Mouse (Mus musculus) CH12.LX (cell line): ENCODE measurements at regions not wholly inside any gene's neighbourhood (a gene's known extent, or its start where the extent isn't known, plus 50 kb on each side); places are given as distances from the start of the nearest gene placed in this dataset.

Experiments used
- DNase-seq: peaks from one replicate; pipeline ENCODE4 v3.0.0-alpha.2; 2013; ENCODE audit errors: extremely low read depth
- H3K27ac ChIP-seq: 2 replicates; pipeline ENCODE4 v1.5.1; 2012; ENCODE audit warnings: low read depth, mild to moderate bottlenecking, control low read depth, moderate library complexity; ENCODE audit not compliant: insufficient read depth
- H3K27me3 ChIP-seq: replicated peaks from 2 replicates; pipeline ENCODE3; 2012; ENCODE audit warnings: inconsistent platforms
- H3K36me3 ChIP-seq, 2 experiments: replicated peaks in 1 of 2; 2 replicates each; pipeline versions ENCODE3 to v1.6.1; 2012; ENCODE audit warnings: inconsistent platforms in 1 of 2, low read length in 1 of 2, mild to moderate bottlenecking in 1 of 2, mixed read lengths in 1 of 2, moderate library complexity in 1 of 2; ENCODE audit not compliant: control insufficient read depth in 1 of 2, insufficient read depth in 1 of 2
- H3K4me1 ChIP-seq, 2 experiments: 2 replicates each; pipeline ENCODE4 v1.6.1; 2012; ENCODE audit warnings: inconsistent platforms in 1 of 2, moderate library complexity in 1 of 2; ENCODE audit not compliant: insufficient read depth in 2 of 2, control insufficient read depth in 1 of 2
- H3K4me2 ChIP-seq: 2 replicates; pipeline ENCODE4 v1.6.1; 2012; ENCODE audit warnings: low read depth, mild to moderate bottlenecking, control low read depth; ENCODE audit not compliant: poor library complexity, insufficient read depth, severe bottlenecking
- H3K4me3 ChIP-seq, 3 experiments: fragments of 150-350 bp in 1 of 3; sonication (generic) in 1 of 3; replicated peaks in 1 of 3; 2 replicates each; pipeline versions ENCODE3 to v1.5.1; 2011 to 2012; ENCODE audit warnings: low read depth in 2 of 3, low read length in 2 of 3, mild to moderate bottlenecking in 2 of 3, moderate library complexity in 2 of 3, control low read depth in 1 of 3, improper control_type of control experiment in 1 of 3, inconsistent platforms in 1 of 3, mixed read lengths in 1 of 3; ENCODE audit not compliant: poor library complexity in 1 of 3
- H3K79me2 ChIP-seq: replicated peaks from 2 replicates; pipeline ENCODE4 v1.6.1; 2012; ENCODE audit warnings: mild to moderate bottlenecking, moderate library complexity; ENCODE audit not compliant: control insufficient read depth, poor library complexity, insufficient read depth, severe bottlenecking; ENCODE audit errors: extremely low read depth
- H3K9ac ChIP-seq: 2 replicates; pipeline ENCODE4 v1.6.1; 2012; ENCODE audit warnings: low read depth, mild to moderate bottlenecking, control low read depth, moderate library complexity; ENCODE audit not compliant: insufficient read depth
- H3K9me3 ChIP-seq: replicated peaks from 2 replicates; pipeline ENCODE3; 2012; ENCODE audit warnings: low read length, inconsistent platforms, mixed read lengths
- CHD1 ChIP-seq: IDR thresholded peaks from 2 replicates; pipeline ENCODE4 v1.6.1; 2012; ENCODE audit warnings: low read depth, low read length, improper control_type of control experiment, inconsistent platforms
- CHD2 ChIP-seq: IDR thresholded peaks from 2 replicates; pipeline ENCODE4 v1.6.1; 2011; ENCODE audit warnings: low read length, improper control_type of control experiment
- CTCF ChIP-seq, 2 experiments: IDR thresholded peaks in 1 of 2; conservative IDR thresholded peaks in 1 of 2; 2 replicates each; pipeline ENCODE4 v1.5.1; 2011 to 2012; ENCODE audit warnings: low read depth in 2 of 2, low read length in 2 of 2, improper control_type of control experiment in 1 of 2, inconsistent platforms in 1 of 2, mild to moderate bottlenecking in 1 of 2, moderate library complexity in 1 of 2
- ETS1 ChIP-seq: conservative IDR thresholded peaks from 2 replicates; pipeline ENCODE4 v1.6.1; 2012; ENCODE audit warnings: low read depth, mild to moderate bottlenecking, inconsistent platforms, low read length, improper control_type of control experiment, moderate library complexity
- GABPA ChIP-seq: IDR thresholded peaks from 2 replicates; pipeline ENCODE4 v1.6.1; 2012; ENCODE audit warnings: low read depth, low read length, improper control_type of control experiment, inconsistent platforms; ENCODE audit not compliant: insufficient replicate concordance
- JUN ChIP-seq: IDR thresholded peaks from 2 replicates; pipeline ENCODE4 v1.6.1; 2011; ENCODE audit warnings: low read depth, mild to moderate bottlenecking, low read length, improper control_type of control experiment, moderate library complexity; ENCODE audit not compliant: insufficient read depth
- JUND ChIP-seq: conservative IDR thresholded peaks from 2 replicates; pipeline ENCODE4 v1.6.1; 2011; ENCODE audit warnings: low read depth, low read length, improper control_type of control experiment
- MAZ ChIP-seq: IDR thresholded peaks from 2 replicates; pipeline ENCODE4 v1.6.1; 2012; ENCODE audit warnings: low read depth, mild to moderate bottlenecking, inconsistent platforms, low read length, improper control_type of control experiment, moderate library complexity
- MEF2A ChIP-seq: IDR thresholded peaks from 2 replicates; pipeline ENCODE4 v1.6.1; 2014; ENCODE audit warnings: low read depth, mild to moderate bottlenecking, inconsistent platforms, low read length, improper control_type of control experiment, borderline replicate concordance
- PAX5 ChIP-seq: IDR thresholded peaks from 2 replicates; pipeline ENCODE4 v1.6.1; 2012; ENCODE audit warnings: low read length, inconsistent platforms, mixed read lengths
- POLR2A ChIP-seq: IDR thresholded peaks from 2 replicates; pipeline ENCODE4 v1.6.1; 2011; ENCODE audit warnings: low read depth, mild to moderate bottlenecking, improper control_type of control experiment, low read length
- POLR2AphosphoS2 ChIP-seq: IDR thresholded peaks from 2 replicates; pipeline ENCODE4 v1.6.1; 2011; ENCODE audit warnings: low read depth, low read length, improper control_type of control experiment
- RAD21 ChIP-seq: IDR thresholded peaks from 2 replicates; pipeline ENCODE4 v1.6.1; 2011; ENCODE audit warnings: low read depth, mild to moderate bottlenecking, low read length, improper control_type of control experiment, moderate library complexity
- SIN3A ChIP-seq: IDR thresholded peaks from 2 replicates; pipeline ENCODE4 v1.6.1; 2012; ENCODE audit warnings: low read length, improper control_type of control experiment, inconsistent platforms
- TBP ChIP-seq: conservative IDR thresholded peaks from 2 replicates; pipeline ENCODE4 v1.6.1; 2011; ENCODE audit warnings: low read depth, low read length, improper control_type of control experiment
- TCF12 ChIP-seq: IDR thresholded peaks from 2 replicates; pipeline ENCODE4 v1.6.1; 2014; ENCODE audit warnings: low read depth, mild to moderate bottlenecking, inconsistent platforms, low read length, improper control_type of control experiment
- UBTF ChIP-seq: IDR thresholded peaks from 2 replicates; pipeline ENCODE4 v1.6.1; 2012; ENCODE audit warnings: low read depth, mild to moderate bottlenecking, inconsistent platforms, low read length, improper control_type of control experiment, moderate library complexity
- USF1 ChIP-seq: IDR thresholded peaks from 2 replicates; pipeline ENCODE4 v1.6.1; 2014; ENCODE audit warnings: low read depth, mild to moderate bottlenecking, inconsistent platforms, low read length, improper control_type of control experiment
- USF2 ChIP-seq: conservative IDR thresholded peaks from 2 replicates; pipeline ENCODE4 v1.6.1; 2011; ENCODE audit warnings: low read depth, low read length, improper control_type of control experiment
- ZC3H11A ChIP-seq: IDR thresholded peaks from 2 replicates; pipeline ENCODE4 v1.6.1; 2012; ENCODE audit warnings: low read depth, mild to moderate bottlenecking, inconsistent platforms, low read length, improper control_type of control experiment
- ZMIZ1 ChIP-seq: IDR thresholded peaks from 2 replicates; pipeline ENCODE4 v1.6.1; 2012; ENCODE audit warnings: low read depth, mild to moderate bottlenecking, inconsistent platforms, low read length, improper control_type of control experiment
- ZNF384 ChIP-seq: IDR thresholded peaks from 2 replicates; pipeline ENCODE4 v1.6.1; 2012; ENCODE audit warnings: low read depth, low read length, improper control_type of control experiment, inconsistent platforms
- dilution Hi-C: fragments of 300-500 bp; cut with MboI; formaldehyde crosslinking; loops from 2 replicates; pipeline ENCODE4 v1.14.3; 2020; ENCODE audit warnings: low sequenced_read_pairs; ENCODE audit not compliant: extremely low pct_unique_long_range_greater_than_20kb, extremely low pct_ligation_motif_present
- in situ Hi-C: fragments of 300-500 bp; cut with MboI; formaldehyde crosslinking; loops from 3 replicates; pipeline ENCODE4 v1.14.3; 2019; ENCODE audit warnings: low sequenced_read_pairs, low pct_ligation_motif_present, low pct_unique_long_range_greater_than_20kb, mixed read lengths

- no peak for TF ChIP-seq SIN3A
- TF ChIP-seq, all 38 proteins: peak for 0
- Histone ChIP-seq H3K27ac (no peak overlapping the region), H3K9ac (no peak overlapping the region), H3K4me1 (no peaks in the 10 kb centered on the region), H3K27me3 (no peaks in the 10 kb centered on the region), H3K4me3 (no peak overlapping the region), H3K9me3 (peaks cover 61% of the 10 kb centered on the region), H3K36me3 (no peaks in the 10 kb centered on the region), H3K79me2 (no peaks in the 10 kb centered on the region), H3K4me2 (no peak overlapping the region)
- dilution Hi-C loops (no loop called here), in situ Hi-C loops (no loop called here)
- DNase-seq = no peak
Measured at GRCm38 (mm10) chr6:140218789-140219188, 177.5 kb upstream of the Plcz1 start.

DNA sequence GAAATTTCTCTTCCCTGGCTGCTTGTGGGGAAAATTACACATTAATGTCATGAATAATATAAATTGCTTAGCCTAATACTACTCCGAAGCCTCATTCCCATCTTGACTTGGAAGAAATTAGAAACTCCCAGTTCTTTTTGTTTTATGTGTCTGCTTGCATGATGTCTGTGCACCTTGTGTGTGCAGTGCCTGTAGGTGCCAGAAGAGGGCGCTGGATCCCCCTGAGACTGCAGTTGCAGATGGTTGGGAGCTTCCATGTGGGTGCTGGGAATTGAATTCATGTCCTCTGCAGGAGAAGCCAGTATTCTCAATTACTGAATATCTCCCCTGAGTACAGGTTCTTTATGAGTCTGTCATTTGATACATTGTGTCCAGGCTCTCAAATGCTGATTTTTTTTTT lies 171.1 kb upstream of the Plcz1 start:
- TF ChIP-seq TBP = no peak
- TF ChIP-seq USF2 = no peak
- TF ChIP-seq CHD2 = no peak
- TF ChIP-seq ZNF384 = no peak
- TF ChIP-seq UBTF = no peak
- no peak for TF ChIP-seq ZC3H11A
- no peak for TF ChIP-seq MAZ
- TF ChIP-seq USF1 = no peak
- no peak for DNase-seq
- Histone ChIP-seq H3K4me1 (no peaks in the 10 kb centered on the region), H3K79me2 (no peaks in the 10 kb centered on the region), H3K4me3 (no peak overlapping the region), H3K9ac (no peak overlapping the region), H3K9me3 (peaks cover 65% of the 10 kb centered on the region), H3K27ac (no peak overlapping the region), H3K27me3 (no peaks in the 10 kb centered on the region), H3K36me3 (no peaks in the 10 kb centered on the region), H3K4me2 (no peak overlapping the region)
- in situ Hi-C loops = no loop called here
- dilution Hi-C loops = no loop called here

GRCm38 (mm10) chr6:140210141-140210540 lies 168.9 kb upstream of the Plcz1 start:
- Histone ChIP-seq H3K4me1 (no peaks in the 10 kb centered on the region), H3K27ac (no peak overlapping the region), H3K4me3 (no peak overlapping the region), H3K9ac (no peak overlapping the region), H3K27me3 (no peaks in the 10 kb centered on the region), H3K79me2 (no peaks in the 10 kb centered on the region), H3K9me3 (peaks cover 69% of the 10 kb centered on the region)
- dilution Hi-C loops (no loop called here), in situ Hi-C loops (no loop called here)
- DNase-seq = no peak
- no peak for TF ChIP-seq POLR2A
- TF ChIP-seq ZMIZ1 = no peak
- no peak for TF ChIP-seq POLR2AphosphoS2
- no peak for TF ChIP-seq CHD2
- no peak for TF ChIP-seq ETS1
- TF ChIP-seq CTCF (conservative IDR thresholded peaks at IDR 0.05 in 1 of 2, IDR thresholded peaks at IDR 0.05 in 1 of 2; ENCODE audit: low read depth in 2 of 2, low read length in 2 of 2) = no peak
- no peak for TF ChIP-seq SIN3A
- TF ChIP-seq UBTF = no peak
- no peak for TF ChIP-seq MEF2A
- no peak for TF ChIP-seq RAD21
- TF ChIP-seq GABPA = no peak
- no peak for TF ChIP-seq JUN
- no peak for TF ChIP-seq USF2
- no peak for TF ChIP-seq TCF12
- no peak for TF ChIP-seq CHD1
- no peak for TF ChIP-seq JUND
- no peak for TF ChIP-seq PAX5
- TF ChIP-seq, all 38 proteins: peak for 0
- Histone ChIP-seq H3K4me2 (no peak overlapping the region), H3K36me3 (no peaks in the 10 kb centered on the region)
